Mouse (Mus musculus) kidney, adult 8-10 months (tissue): ENCODE data around the gene Zfp746.

ENCODE experiments used
- DNase-seq, 2 experiments: peaks; one replicate each; pipeline ENCODE4 v3.0.0; 2022

Gene Zfp746

GRCm38 (mm10) chr6:48032661-48033060 lies 53.7 kb downstream of the Zfp746 start:
- no peak for DNase-seq

- DNase-seq: no peak
These were observed 60.3 kb downstream of the Zfp746 start for GRCm38 (mm10) chr6:48025905-48026660.

- DNase-seq: no peak
These were observed 61.4 kb downstream of the Zfp746 start for GRCm38 (mm10) chr6:48024994-48025345.

GRCm38 (mm10) chr6:48024330-48024993 lies 61.9 kb downstream of the Zfp746 start:
- DNase-seq: no peak

GRCm38 (mm10) chr6:48022672-48023071 lies 63.7 kb downstream of the Zfp746 start:
- no peak for DNase-seq

GRCm38 (mm10) chr6:48021678-48022077 lies 64.7 kb downstream of the Zfp746 start:
- no peak for DNase-seq

GRCm38 (mm10) chr6:48020006-48020405 lies 66.4 kb downstream of the Zfp746 start:
- no peak for DNase-seq

GRCm38 (mm10) chr6:48016841-48017240 lies 69.6 kb downstream of the Zfp746 start:
- no peak for DNase-seq

- peak; percentile 40 to 52 for DNase-seq
These were observed 70.3 kb downstream of the Zfp746 start for GRCm38 (mm10) chr6:48016090-48016521.
